Mouse (Mus musculus) forebrain, postnatal 0 days (tissue): Measurements from ENCODE around the gene B230118H07Rik. TPM values are rescaled to one million over a fixed set of nuclear protein-coding genes. Genes with fewer than 3 reads are reported as not detected.

Experiments
- ATAC-seq: fragments of 200-750 bp; cut with Nextera tagmentation; 2 replicates; pipeline ENCODE4 v1.8.0; 2017; ENCODE audit warnings: mild to moderate bottlenecking, moderate library complexity
- DNase-seq: peaks from one replicate; pipeline ENCODE4 v3.0.0-alpha.2; 2015
- H3K27ac ChIP-seq: fragments of 300-500 bp; sonication (generic); 2 replicates; pipeline ENCODE4 v1.5.1; 2014; ENCODE audit warnings: low read depth, mild to moderate bottlenecking, antibody characterized with exemption, low read length, moderate library complexity, mixed read lengths
- H3K27me3 ChIP-seq: fragments of 300-500 bp; sonication (generic); 2 replicates; pipeline ENCODE4 v1.6.1; 2014; ENCODE audit warnings: mild to moderate bottlenecking, low read length, mixed read lengths; ENCODE audit not compliant: insufficient read depth
- H3K36me3 ChIP-seq: fragments of 300-500 bp; sonication (generic); 2 replicates; pipeline ENCODE4 v1.6.1; 2014; ENCODE audit warnings: mild to moderate bottlenecking, moderate library complexity; ENCODE audit not compliant: insufficient read depth
- H3K4me1 ChIP-seq: fragments of 300-500 bp; sonication (generic); 2 replicates; pipeline ENCODE4 v1.6.1; 2014; ENCODE audit warnings: antibody characterized with exemption; ENCODE audit not compliant: insufficient read depth
- H3K4me2 ChIP-seq: fragments of 300-500 bp; sonication (generic); 2 replicates; pipeline ENCODE4 v1.6.1; 2014; ENCODE audit warnings: low read depth, mild to moderate bottlenecking, moderate library complexity
- H3K4me3 ChIP-seq: fragments of 300-500 bp; sonication (generic); 2 replicates; pipeline ENCODE4 v1.5.1; 2014; ENCODE audit warnings: low read depth, low read length, mixed read lengths
- H3K9ac ChIP-seq: fragments of 300-500 bp; sonication (generic); 2 replicates; pipeline ENCODE4 v1.6.1; 2014; ENCODE audit warnings: mild to moderate bottlenecking
- H3K9me3 ChIP-seq: fragments of 300-500 bp; sonication (generic); 2 replicates; pipeline ENCODE4 v1.6.1; 2016; ENCODE audit warnings: low read length
- CTCF ChIP-seq: sonication (generic); IDR thresholded peaks from 2 replicates; pipeline ENCODE4 v1.5.1; 2016; ENCODE audit warnings: antibody characterized with exemption, control low read depth, low read depth
- WGBS: fragments of 180-500 bp; shearing (Covaris S2); extraction: QIAGEN DNeasy Blood & Tissue Kit; methylation state at CpG from one replicate; pipeline ENCODE4 v1.1.7; 2014; 5-methylcytosine and 5-hydroxymethylcytosine counted together
- polyA plus RNA-seq: library from polyadenylated mRNA; unstranded; fragments of >200 nt; fragmentation: Nextera tagmentation; extraction: Ambion mirVana; gene quantifications from 2 replicates; pipeline ENCODE4 v1.2.1, GENCODE M21; 2015
- total RNA-seq: library from RNA; depleted of rRNA; stranded (reverse); fragments of >200 nt; gene quantifications from 2 replicates; pipeline ENCODE4 v1.2.3, GENCODE M21; 2014

Gene B230118H07Rik
- total and polyA plus RNA-seq, 2 experiments from 2014 or later, result 29.5 to 52.0 TPM

- WGBS, result 60% methylated on average over 7 of the region's 7 CpGs
- Histone ChIP-seq H3K9ac (no peak overlapping the region), H3K36me3 (no peaks in the 10 kb centered on the region), H3K4me3 (no peak overlapping the region), H3K27ac (no peak overlapping the region), H3K4me2 (no peak overlapping the region), H3K27me3 (no peaks in the 10 kb centered on the region), H3K9me3 (no peaks in the 10 kb centered on the region), H3K4me1 (no peaks in the 10 kb centered on the region)
- TF ChIP-seq CTCF, result no peak
- ATAC-seq (peak; percentile 16; the same call in 1 of the 2 replicates), DNase-seq (no peak)
These were observed 10.1 kb downstream of the B230118H07Rik start for GRCm38 (mm10) chr2:101638979-101639839.

- TF ChIP-seq CTCF, result no peak
- no peaks in the 10 kb centered on the region for H3K9me3 ChIP-seq
- peak overlapping the region; percentile 52 for H3K9ac ChIP-seq
- peak overlapping the region; percentile 50 for H3K4me3 ChIP-seq
- H3K4me2 ChIP-seq, result peak overlapping the region; percentile 60
- DNase-seq (peak; percentile 96), ATAC-seq (peak; percentile 99)
- no peaks in the 10 kb centered on the region for H3K27me3 ChIP-seq
- WGBS, result under 1% methylated on average over 31 of the region's 31 CpGs
- H3K27ac ChIP-seq, result peak overlapping the region; percentile 79
- H3K36me3 ChIP-seq, result no peaks in the 10 kb centered on the region
- H3K4me1 ChIP-seq, result peaks cover 4% of the 10 kb centered on the region; the same call in 1 of the 2 replicates
These were observed 20.8 kb downstream of the B230118H07Rik start for GRCm38 (mm10) chr2:101628297-101629236.

GRCm38 (mm10) chr2:101627227-101627626, 22.1 kb downstream of the B230118H07Rik start:
- Histone ChIP-seq H3K4me1 (peaks cover 4% of the 10 kb centered on the region; the same call in 1 of the 2 replicates), H3K4me2 (no peak overlapping the region), H3K27ac (no peak overlapping the region), H3K4me3 (no peak overlapping the region), H3K36me3 (no peaks in the 10 kb centered on the region), H3K9me3 (no peaks in the 10 kb centered on the region), H3K27me3 (no peaks in the 10 kb centered on the region), H3K9ac (no peak overlapping the region)
- ATAC-seq (no peak), DNase-seq (no peak)
- TF ChIP-seq CTCF, result no peak

- Histone ChIP-seq H3K36me3 (no peaks in the 10 kb centered on the region), H3K4me3 (no peak within 1 kb of the TSS), H3K4me1 (peaks cover 4% of the 10 kb centered on the region; the same call in 1 of the 2 replicates), H3K27me3 (no peaks in the 10 kb centered on the region), H3K4me2 (no peak within 1 kb of the TSS), H3K27ac (no peak within 1 kb of the TSS), H3K9ac (no peak within 1 kb of the TSS), H3K9me3 (no peaks in the 10 kb centered on the region)
- WGBS, result 67% methylated on average over 4 of the region's 4 CpGs
- no peak for TF ChIP-seq CTCF
- ATAC-seq (no peak), DNase-seq (no peak)
These were observed 24.8 kb downstream of the B230118H07Rik start, which contains the start of gene Rag2 for GRCm38 (mm10) chr2:101624526-101624925. Gene Rag2, plus strand, starts transcription at chr2:101624718.

GRCm38 (mm10) chr2:101624011-101624410, 25.3 kb downstream of the B230118H07Rik start:
- no peak overlapping the region for H3K4me2 ChIP-seq
- no peaks in the 10 kb centered on the region for H3K4me1 ChIP-seq
- H3K4me3 ChIP-seq, result no peak overlapping the region
- H3K27me3 ChIP-seq, result no peaks in the 10 kb centered on the region
- H3K9ac ChIP-seq, result no peak overlapping the region
- no peak for TF ChIP-seq CTCF
- no peak overlapping the region for H3K27ac ChIP-seq
- ATAC-seq (no peak), DNase-seq (no peak)
- 47% methylated on average over 2 of the region's 2 CpGs for WGBS
- H3K9me3 ChIP-seq, result no peaks in the 10 kb centered on the region
- no peaks in the 10 kb centered on the region for H3K36me3 ChIP-seq

GRCm38 (mm10) chr2:101623042-101623441, 26.3 kb downstream of the B230118H07Rik start:
- Histone ChIP-seq H3K36me3 (no peaks in the 10 kb centered on the region), H3K9ac (no peak overlapping the region), H3K4me1 (no peaks in the 10 kb centered on the region), H3K4me2 (no peak overlapping the region), H3K9me3 (no peaks in the 10 kb centered on the region), H3K27me3 (no peaks in the 10 kb centered on the region), H3K27ac (no peak overlapping the region), H3K4me3 (no peak overlapping the region)
- ATAC-seq (no peak), DNase-seq (no peak)
- TF ChIP-seq CTCF, result no peak
- 39% methylated on average over 2 of the region's 2 CpGs for WGBS
